In genomic region chr17:83548501-83549233, GRCm38 (mm10) we compare ENCODE assay signal across 9 mouse cellular contexts. TPM values are rescaled to one million over a fixed set of nuclear protein-coding genes. Genes with fewer than 3 reads are reported as not detected.
DNase-seq lines count a peak whose midpoint lies in the region; ATAC-seq and TF ChIP-seq lines count a peak whose summit lies in the region.
"Had no signal": no experiment of that assay in that cellular context is flagged by ENCODE, and none has a peak within 500 bp of the region (broad histone marks: within the 10 kb centered on the region; RNA-seq: fewer than 3 reads in every experiment).

No protein-coding gene starts in this region.

- no peaks in the 10 kb centered on the region for H3K36me3 ChIP-seq in kidney, adult 2 months (ENCODE audit: control insufficient read depth, insufficient read depth, low read length)
- H3K36me3 ChIP-seq in liver, embryonic 13.5 days, result no peaks in the 10 kb centered on the region
- H3K36me3 ChIP-seq in splenic B cell, adult 2 months (ENCODE audit: control insufficient read depth, insufficient read depth, low read length, poor library complexity, severe bottlenecking), result no peaks in the 10 kb centered on the region

- whole genome bisulfite sequencing in kidney, adult 2 months, result 64% methylated on average over 12 of the region's 12 CpGs
- WGBS in liver, embryonic 13.5 days (ENCODE audit: insufficient replicate concordance), result 22% methylated on average over 12 of the region's 12 CpGs

- no peak for TF ChIP-seq CTCF in kidney, adult 2 months (conservative IDR thresholded peaks at IDR 0.05; ENCODE audit: insufficient read depth, insufficient read length, low read depth, low read length)
- TF ChIP-seq CTCF in gastrocnemius, adult 2 months (IDR thresholded peaks at IDR 0.05), result no peak

- no peak overlapping the region for H3K27ac ChIP-seq in kidney, adult 2 months (ENCODE audit: insufficient read depth, low read depth, low read length)
- H3K27ac ChIP-seq in liver, embryonic 13.5 days, result no peak overlapping the region
- no peak overlapping the region for H3K27ac ChIP-seq in gastrocnemius, adult 2 months

- peak overlapping the region; percentile 8; the same call in 1 of the 2 replicates for H3K4me2 ChIP-seq in liver, embryonic 13.5 days

- peak; percentile 37 for ATAC-seq in activated CD4-positive, CD25-positive, alpha-beta regulatory T cell, adult 4 months
- 0 out of 2 replicates have a peak, but pooled peaks have one; percentile 47 for ATAC-seq in liver, embryonic 13.5 days (ENCODE audit: low read depth)

- TF ChIP-seq POLR2A in kidney, adult 2 months (IDR thresholded peaks at IDR 0.05; ENCODE audit: low read depth, low read length), result no peak

- intact Hi-C loops in gastrocnemius, adult 2 months (cut with DNase I), result no loop called here

- H3K4me3 ChIP-seq in kidney, adult 2 months (ENCODE audit: insufficient read depth, low read depth, low read length), result no peak overlapping the region
- no peak overlapping the region for H3K4me3 ChIP-seq in liver, embryonic 13.5 days (replicated peaks)
- no peak overlapping the region for H3K4me3 ChIP-seq in gastrocnemius, adult 2 months
- H3K4me3 ChIP-seq: myocyte had no signal

- H3K4me1 ChIP-seq in kidney, adult 2 months (ENCODE audit: control insufficient read depth, insufficient read depth, low read length), result no peaks in the 10 kb centered on the region
- peaks cover 22% of the 10 kb centered on the region for H3K4me1 ChIP-seq in liver, embryonic 13.5 days (replicated peaks)

- no peak overlapping the region for H3K9ac ChIP-seq in liver, embryonic 13.5 days

- no peaks in the 10 kb centered on the region for H3K9me3 ChIP-seq in liver, embryonic 13.5 days (replicated peaks)

- peak; percentile 20 to 32 for DNase-seq in kidney, postnatal 25 days
- no peak for DNase-seq in kidney, adult 2 months
- peak; percentile 57 for DNase-seq in embryo, embryonic 11 days
- DNase-seq in liver, embryonic 13.5 days, result no peak
- DNase-seq in splenic B cell, adult 2 months (ENCODE audit: low read depth, low spot score), result peak; percentile 48
- no peak for DNase-seq in ovary, postnatal 14 days (ENCODE audit: low spot score)
- DNase-seq in gastrocnemius, adult 2 months, result no peak

- H3K27me3 ChIP-seq in kidney, adult 2 months (replicated peaks; ENCODE audit: control insufficient read depth, insufficient read depth, low read length), result no peaks in the 10 kb centered on the region
- H3K27me3 ChIP-seq in liver, embryonic 13.5 days, result peaks cover 52% of the 10 kb centered on the region
- no peaks in the 10 kb centered on the region for H3K27me3 ChIP-seq in splenic B cell, adult 2 months (ENCODE audit: control insufficient read depth, insufficient read depth, low read length, poor library complexity, severe bottlenecking)

RNA-seq across cellular contexts. Expression of gene Cox7a2l, which starts 31.5 kb away (rescaled TPM):
- polyA plus RNA-seq in kidney, adult 2 months (2012; rRNA removed), result 165 and 201 TPM in 2 replicates
- 100 to 1,000 TPM; 513 to 559 TPM for polyA plus RNA-seq in activated CD4-positive, CD25-positive, alpha-beta regulatory T cell, adult 4 months (2017; shearing (Covaris generic))
- 77.5 and 87.5 TPM in 2 replicates for polyA plus RNA-seq in liver, embryonic 13.5 days (2015; fragmentation: Nextera tagmentation; extraction: Ambion mirVana)
- 100 to 1,000 TPM; 151 to 172 TPM for total RNA-seq in gastrocnemius, adult 2 months (2021)

Comparison
In these comparisons a context has a peak if more than half of its experiments do, and no peak if none do; other contexts are left out.
1. DNase-seq: peak in kidney, postnatal 25 days (2 of 2), embryo, embryonic 11 days (single experiment) and splenic B cell, adult 2 months (single experiment); none in kidney, adult 2 months (single experiment), liver, embryonic 13.5 days (single experiment), ovary, postnatal 14 days (single experiment) and gastrocnemius, adult 2 months (single experiment).